Mouse (Mus musculus) central nervous system, embryonic 14 days (tissue): ENCODE data around the gene Dcun1d4. TPM values are rescaled to one million over a fixed set of nuclear protein-coding genes. Genes with fewer than 3 reads are reported as not detected.

Experiments
- polyA plus RNA-seq: library from polyadenylated mRNA; depleted of rRNA; stranded (reverse); fragments of >200 nt; gene quantifications from 2 replicates; pipeline ENCODE4 v1.2.3, GENCODE M21; 2012; rRNA removed

Dcun1d4 gene
- 35.6 and 39.1 TPM in 2 replicates for polyA plus RNA-seq

GRCm38 (mm10) chr5:73480700-73481099, at the start of gene Dcun1d4:
Dcun1d4 (plus strand) TSS chr5:73481000.

Other genes starting within 250 kb of the Dcun1d4 start
- 53.9 and 57.0 TPM in 2 replicates for gene Fryl, start 224.4 kb upstream of the Dcun1d4 start, polyA plus RNA-seq
- gene Ociad1, start 188.2 kb upstream of the Dcun1d4 start, polyA plus RNA-seq, result 180 and 188 TPM in 2 replicates
- gene Ociad2, start 140.0 kb upstream of the Dcun1d4 start, polyA plus RNA-seq, result 6.6 and 8.0 TPM in 2 replicates
- gene Cwh43, start 74.9 kb upstream of the Dcun1d4 start, polyA plus RNA-seq, result 0.09 and 0.28 TPM in 2 replicates
- 0.07 TPM in 1 of 2 replicates, not detected in the other for gene Lrrc66, start 151.5 kb downstream of the Dcun1d4 start, polyA plus RNA-seq
- 20.2 and 24.4 TPM in 2 replicates for gene Sgcb, start 166.8 kb downstream of the Dcun1d4 start, polyA plus RNA-seq
- 0.90 and 1.1 TPM in 2 replicates for gene Spata18, start 170.4 kb downstream of the Dcun1d4 start, polyA plus RNA-seq